Mouse (Mus musculus): ENCODE measurements at regions not wholly inside any gene's neighbourhood (a gene's known extent, or its start where the extent isn't known, plus 50 kb on each side); places are given as distances from the start of the nearest gene placed in this dataset.

DNA sequence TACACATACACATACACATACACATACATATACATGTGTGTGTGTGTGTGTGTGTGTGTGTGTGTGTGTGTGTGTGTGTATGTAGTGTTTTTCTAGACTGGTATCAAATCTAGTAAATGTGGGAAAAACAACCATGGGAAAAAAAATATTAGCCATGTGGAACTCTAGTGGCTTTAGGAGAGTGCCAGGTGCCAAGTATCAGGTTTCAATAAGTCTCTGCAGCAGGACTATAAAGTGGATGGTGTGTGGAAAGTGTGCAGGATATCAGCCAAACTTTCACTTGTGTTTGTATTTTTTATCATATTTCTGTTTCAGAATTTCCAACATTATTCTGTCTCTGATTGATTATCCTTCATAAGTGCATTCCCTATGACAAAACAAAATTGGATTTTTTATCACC, 653.3 kb upstream of the Fam98a start:
- no peak overlapping the region for H3K4me3 ChIP-seq (ENCODE audit: control insufficient read depth, low read depth, low read length)
- no peaks in the 10 kb centered on the region for H3K4me1 ChIP-seq (ENCODE audit: control insufficient read depth, insufficient read depth, low read length)

DNA sequence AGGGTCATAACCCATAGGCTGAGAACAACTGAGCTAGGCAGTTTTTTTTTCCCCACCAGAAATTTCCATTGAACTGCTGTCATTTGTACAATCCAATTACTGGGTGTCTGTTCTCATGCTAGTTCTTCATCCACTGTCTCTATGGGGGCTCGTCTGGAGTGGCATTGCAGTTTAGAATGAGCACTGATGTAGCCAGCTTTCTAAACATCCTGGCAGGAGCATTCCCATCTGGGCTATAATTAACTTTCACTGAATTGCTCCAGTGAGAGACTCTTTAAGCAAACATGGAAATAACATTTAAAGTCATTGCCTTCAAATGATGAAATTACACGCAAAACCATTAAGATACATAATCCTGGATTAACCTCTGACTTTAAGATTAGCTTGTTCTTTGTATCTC, 633.1 kb upstream of the Fam98a start:
- TF ChIP-seq POLR2A (IDR thresholded peaks at IDR 0.05; ENCODE audit: control insufficient read depth, low read depth, low read length) (no peak), CTCF (IDR thresholded peaks at IDR 0.05; ENCODE audit: control insufficient read depth, insufficient read depth, insufficient replicate concordance, low read depth, low read length) (no peak)
- H3K27ac ChIP-seq (ENCODE audit: control insufficient read depth, insufficient read depth, low read depth, low read length) = no peak overlapping the region
- H3K4me1 ChIP-seq (ENCODE audit: control insufficient read depth, insufficient read depth, low read length) = no peaks in the 10 kb centered on the region
- H3K4me3 ChIP-seq (ENCODE audit: control insufficient read depth, low read depth, low read length) = no peak overlapping the region
- H3K27me3 ChIP-seq (ENCODE audit: control insufficient read depth, insufficient read depth, low read length) = no peaks in the 10 kb centered on the region
- no peaks in the 10 kb centered on the region for H3K36me3 ChIP-seq (ENCODE audit: control insufficient read depth, insufficient read depth, low read length)

More for the DNA sequence above, 653.3 kb upstream of the Fam98a start:
- TF ChIP-seq CTCF (IDR thresholded peaks at IDR 0.05; ENCODE audit: control insufficient read depth, insufficient read depth, insufficient replicate concordance, low read depth, low read length) (no peak), POLR2A (IDR thresholded peaks at IDR 0.05; ENCODE audit: control insufficient read depth, low read depth, low read length) (no peak)
- H3K27ac ChIP-seq (ENCODE audit: control insufficient read depth, insufficient read depth, low read depth, low read length) = no peak overlapping the region
- no peaks in the 10 kb centered on the region for H3K27me3 ChIP-seq (ENCODE audit: control insufficient read depth, insufficient read depth, low read length)
- no peaks in the 10 kb centered on the region for H3K36me3 ChIP-seq (ENCODE audit: control insufficient read depth, insufficient read depth, low read length)

DNA sequence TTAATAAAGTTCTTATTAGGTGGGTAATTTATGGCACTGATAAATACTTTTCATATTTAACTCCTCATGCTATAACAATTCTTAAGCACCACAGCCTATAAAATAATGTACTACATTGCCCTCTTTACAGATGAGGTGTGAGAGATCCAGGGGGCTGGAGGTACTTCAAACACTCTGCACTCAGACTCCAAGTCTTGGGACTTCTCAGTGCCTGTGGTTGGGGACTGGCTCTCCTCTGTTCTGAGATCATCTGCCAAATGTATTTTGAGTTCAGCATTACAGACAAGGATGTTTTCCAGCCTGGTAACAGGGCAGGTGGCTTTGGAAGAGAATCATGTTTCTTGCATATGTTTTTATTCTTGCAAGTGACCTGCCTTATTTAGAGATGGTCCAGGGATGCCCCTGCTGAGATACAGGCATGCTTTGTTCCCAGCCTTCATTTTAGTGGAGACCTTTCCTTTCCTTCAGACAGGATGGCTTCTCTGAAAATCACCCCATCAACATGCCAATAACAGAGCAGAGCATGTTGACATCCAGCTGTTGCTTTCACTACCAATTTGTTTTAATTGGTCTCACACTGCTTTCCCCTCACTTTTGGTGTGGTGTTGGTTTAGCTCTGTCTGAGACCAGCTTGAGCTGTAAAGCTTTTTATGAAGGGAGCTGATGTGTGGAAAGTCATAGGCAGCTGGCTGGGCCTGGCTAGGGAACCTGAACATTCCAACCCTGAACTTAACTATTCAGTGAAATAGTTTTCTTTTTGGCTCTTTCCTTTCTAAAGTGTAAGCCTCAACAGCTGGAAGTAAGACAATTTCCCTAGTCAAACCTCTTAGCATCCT, 585.1 kb upstream of the Fam98a start:
- Histone ChIP-seq H3K4me1 (ENCODE audit: control insufficient read depth, insufficient read depth, low read length) (no peaks in the 10 kb centered on the region), H3K27me3 (ENCODE audit: control insufficient read depth, insufficient read depth, low read length) (no peaks in the 10 kb centered on the region), H3K27ac (ENCODE audit: control insufficient read depth, insufficient read depth, low read depth, low read length) (no peak overlapping the region), H3K36me3 (ENCODE audit: control insufficient read depth, insufficient read depth, low read length) (no peaks in the 10 kb centered on the region), H3K4me3 (ENCODE audit: control insufficient read depth, low read depth, low read length) (no peak overlapping the region)
- no peak for TF ChIP-seq CTCF (IDR thresholded peaks at IDR 0.05; ENCODE audit: control insufficient read depth, insufficient read depth, insufficient replicate concordance, low read depth, low read length)
- no peak for TF ChIP-seq POLR2A (IDR thresholded peaks at IDR 0.05; ENCODE audit: control insufficient read depth, low read depth, low read length)

DNA sequence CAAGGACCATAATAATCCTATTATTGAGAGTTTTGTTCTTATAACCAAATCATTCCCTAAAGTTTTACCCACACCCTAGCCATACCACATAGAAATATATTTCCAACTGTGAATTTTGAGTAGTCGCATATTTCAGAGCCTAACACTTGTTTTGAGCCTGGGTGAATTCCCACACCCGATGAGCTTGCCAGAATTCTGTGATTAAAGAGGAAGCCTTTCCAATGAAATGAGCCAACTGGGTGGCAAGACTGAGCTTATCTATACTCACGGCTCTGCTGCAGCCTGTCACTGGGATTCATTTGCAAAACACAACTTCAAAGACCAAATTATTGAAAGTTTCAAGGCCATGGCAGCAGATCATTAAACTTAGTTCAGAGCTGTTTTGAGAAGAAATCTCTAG, 582.3 kb upstream of the Fam98a start:
- Histone ChIP-seq H3K27me3 (ENCODE audit: control insufficient read depth, insufficient read depth, low read length) (no peaks in the 10 kb centered on the region), H3K4me3 (ENCODE audit: control insufficient read depth, low read depth, low read length) (no peak overlapping the region), H3K27ac (ENCODE audit: control insufficient read depth, insufficient read depth, low read depth, low read length) (no peak overlapping the region), H3K4me1 (ENCODE audit: control insufficient read depth, insufficient read depth, low read length) (no peaks in the 10 kb centered on the region), H3K36me3 (ENCODE audit: control insufficient read depth, insufficient read depth, low read length) (no peaks in the 10 kb centered on the region)
- TF ChIP-seq CTCF (IDR thresholded peaks at IDR 0.05; ENCODE audit: control insufficient read depth, insufficient read depth, insufficient replicate concordance, low read depth, low read length) (no peak), POLR2A (IDR thresholded peaks at IDR 0.05; ENCODE audit: control insufficient read depth, low read depth, low read length) (no peak)

DNA sequence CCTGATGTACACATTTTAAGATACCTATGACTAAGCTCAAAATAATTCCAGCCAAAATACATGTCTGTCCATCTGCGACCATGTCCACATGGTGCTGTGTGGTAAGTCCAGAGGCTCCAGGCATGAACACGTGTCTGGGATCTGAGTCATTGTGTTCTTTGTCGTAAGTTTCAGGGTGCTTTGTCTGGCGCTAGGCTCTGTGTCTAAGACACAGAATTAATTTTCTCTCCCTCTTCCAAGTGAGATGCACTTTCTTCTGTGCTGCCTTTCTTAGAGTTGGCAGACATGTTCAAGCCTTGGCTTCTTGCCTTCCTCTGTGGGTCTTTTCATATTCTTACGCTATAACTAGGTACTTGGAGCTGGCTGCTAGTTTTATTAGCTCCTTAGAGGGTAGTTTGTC, 573.5 kb upstream of the Fam98a start:
- no peak overlapping the region for H3K27ac ChIP-seq (ENCODE audit: control insufficient read depth, insufficient read depth, low read depth, low read length)
- TF ChIP-seq CTCF (IDR thresholded peaks at IDR 0.05; ENCODE audit: control insufficient read depth, insufficient read depth, insufficient replicate concordance, low read depth, low read length) = no peak
- no peak for TF ChIP-seq POLR2A (IDR thresholded peaks at IDR 0.05; ENCODE audit: control insufficient read depth, low read depth, low read length)

DNA sequence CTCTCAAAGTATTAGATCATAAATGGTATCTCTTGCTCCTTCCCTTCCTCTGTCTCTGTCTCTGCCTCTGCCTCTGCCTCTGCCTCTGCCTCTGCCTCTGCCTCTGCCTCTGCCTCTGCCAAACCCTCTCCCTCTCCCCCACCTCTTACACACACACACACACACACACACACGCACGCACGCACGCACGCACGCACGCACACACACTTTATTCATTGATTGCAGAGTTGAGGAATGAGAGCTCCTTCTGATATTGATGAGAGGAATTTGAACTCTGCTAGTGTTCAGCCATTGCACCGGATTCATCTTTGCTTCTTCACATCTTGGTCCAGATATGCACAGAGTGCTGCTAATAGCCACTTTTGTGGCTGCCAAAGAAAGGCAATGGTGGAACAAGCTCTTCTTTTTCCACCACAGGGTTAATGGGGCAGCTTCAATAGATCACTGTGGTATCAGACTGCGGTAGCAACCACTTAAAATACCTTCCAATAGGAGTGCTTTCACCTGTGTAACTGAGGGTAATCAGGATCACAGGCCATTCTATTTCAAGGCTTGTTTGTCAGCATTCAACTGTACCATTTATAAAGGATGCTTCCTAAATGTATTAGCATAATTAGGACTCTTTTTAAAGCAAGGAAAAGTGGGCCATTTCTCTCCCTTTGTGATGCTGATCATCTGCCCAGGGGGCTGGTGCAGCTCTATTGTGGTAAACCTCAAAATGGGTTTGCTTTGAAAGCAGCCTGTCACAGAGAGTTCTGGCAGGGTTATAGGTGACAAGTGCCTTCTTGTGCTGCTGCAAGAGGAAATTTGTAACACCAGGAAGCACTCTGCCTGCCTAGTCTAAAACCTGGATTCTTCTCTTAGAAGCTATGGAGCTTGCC, 559.8 kb upstream of the Fam98a start:
- Histone ChIP-seq H3K36me3 (ENCODE audit: control insufficient read depth, insufficient read depth, low read length) (no peaks in the 10 kb centered on the region), H3K4me3 (ENCODE audit: control insufficient read depth, low read depth, low read length) (no peak overlapping the region), H3K27me3 (ENCODE audit: control insufficient read depth, insufficient read depth, low read length) (no peaks in the 10 kb centered on the region), H3K27ac (ENCODE audit: control insufficient read depth, insufficient read depth, low read depth, low read length) (no peak overlapping the region), H3K4me1 (ENCODE audit: control insufficient read depth, insufficient read depth, low read length) (no peaks in the 10 kb centered on the region)
- TF ChIP-seq CTCF (IDR thresholded peaks at IDR 0.05; ENCODE audit: control insufficient read depth, insufficient read depth, insufficient replicate concordance, low read depth, low read length) (no peak), POLR2A (IDR thresholded peaks at IDR 0.05; ENCODE audit: control insufficient read depth, low read depth, low read length) (no peak)

More for the DNA sequence above, 573.5 kb upstream of the Fam98a start:
- no peak overlapping the region for H3K4me3 ChIP-seq (ENCODE audit: control insufficient read depth, low read depth, low read length)
- no peaks in the 10 kb centered on the region for H3K27me3 ChIP-seq (ENCODE audit: control insufficient read depth, insufficient read depth, low read length)
- H3K4me1 ChIP-seq (ENCODE audit: control insufficient read depth, insufficient read depth, low read length) = no peaks in the 10 kb centered on the region
- H3K36me3 ChIP-seq (ENCODE audit: control insufficient read depth, insufficient read depth, low read length) = no peaks in the 10 kb centered on the region

DNA sequence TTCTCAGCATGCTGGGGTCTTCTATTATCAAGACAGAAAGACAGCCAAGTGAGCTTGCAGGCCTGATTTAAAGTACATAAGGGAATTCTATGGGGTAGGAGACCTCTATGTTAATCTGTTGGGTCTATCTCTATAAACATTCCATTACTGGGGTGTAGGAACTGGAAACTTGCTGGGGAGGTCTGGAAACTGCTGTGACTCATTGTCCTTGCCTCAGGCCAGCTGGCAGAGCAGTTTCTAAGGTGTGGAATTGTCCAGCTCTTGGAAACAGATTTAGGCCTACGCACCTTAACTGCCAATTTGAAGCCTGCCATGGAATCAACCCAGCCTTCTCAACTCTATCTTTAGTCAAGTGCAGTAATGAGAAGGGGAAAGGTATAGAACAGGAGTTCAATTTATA, 559.1 kb upstream of the Fam98a start:
- no peak overlapping the region for H3K27ac ChIP-seq (ENCODE audit: control insufficient read depth, insufficient read depth, low read depth, low read length)
- no peak overlapping the region for H3K4me3 ChIP-seq (ENCODE audit: control insufficient read depth, low read depth, low read length)
- H3K4me1 ChIP-seq (ENCODE audit: control insufficient read depth, insufficient read depth, low read length) = no peaks in the 10 kb centered on the region
- no peak for TF ChIP-seq CTCF (IDR thresholded peaks at IDR 0.05; ENCODE audit: control insufficient read depth, insufficient read depth, insufficient replicate concordance, low read depth, low read length)
- no peak for TF ChIP-seq POLR2A (IDR thresholded peaks at IDR 0.05; ENCODE audit: control insufficient read depth, low read depth, low read length)
- no peaks in the 10 kb centered on the region for H3K36me3 ChIP-seq (ENCODE audit: control insufficient read depth, insufficient read depth, low read length)
- no peaks in the 10 kb centered on the region for H3K27me3 ChIP-seq (ENCODE audit: control insufficient read depth, insufficient read depth, low read length)

Measured in testis, adult 2 months (tissue).